Mouse (Mus musculus): ENCODE measurements around the gene Htatsf1.

GRCm38 (mm10) chrX:57012891-57013290 lies 40.5 kb upstream of the Htatsf1 start:
- TF ChIP-seq CTCF (IDR thresholded peaks at IDR 0.05; ENCODE audit: low read depth) (no peak), EP300 (optimal IDR thresholded peaks at IDR 0.05) (no peak)
